Mouse (Mus musculus) limb, embryonic 15.5 days (tissue): Measurements from ENCODE around the gene Lgmn. TPM values are rescaled to one million over a fixed set of nuclear protein-coding genes. Genes with fewer than 3 reads are reported as not detected.

Experiments
- ATAC-seq: fragments of 200-750 bp; cut with Nextera tagmentation; 2 replicates; pipeline ENCODE4 v1.8.0; 2017; ENCODE audit warnings: low read depth, moderate TSS enrichment; ENCODE audit not compliant: insufficient number of reproducible peaks, low FRiP score, low TSS enrichment
- H3K27ac ChIP-seq: fragments of 300-500 bp; sonication (generic); 2 replicates; pipeline ENCODE4 v1.5.1; 2015; ENCODE audit warnings: moderate library complexity, mild to moderate bottlenecking, inconsistent platforms
- H3K27me3 ChIP-seq: fragments of 300-500 bp; sonication (generic); 2 replicates; pipeline ENCODE4 v1.6.1; 2015; ENCODE audit warnings: inconsistent platforms
- H3K36me3 ChIP-seq: fragments of 300-500 bp; sonication (generic); 2 replicates; pipeline ENCODE4 v1.6.1; 2015; ENCODE audit warnings: inconsistent platforms
- H3K4me1 ChIP-seq: fragments of 300-500 bp; sonication (generic); 2 replicates; pipeline ENCODE4 v1.6.1; 2015; ENCODE audit warnings: inconsistent platforms
- H3K4me2 ChIP-seq: fragments of 300-500 bp; sonication (generic); 2 replicates; pipeline ENCODE4 v1.6.1; 2015; ENCODE audit warnings: mild to moderate bottlenecking, inconsistent platforms
- H3K4me3 ChIP-seq: fragments of 300-500 bp; sonication (generic); 2 replicates; pipeline ENCODE4 v1.5.1; 2015; ENCODE audit warnings: mild to moderate bottlenecking, inconsistent platforms
- H3K9ac ChIP-seq: fragments of 300-500 bp; sonication (generic); 2 replicates; pipeline ENCODE4 v1.6.1; 2015; ENCODE audit warnings: inconsistent platforms
- H3K9me3 ChIP-seq: fragments of 300-500 bp; sonication (generic); 2 replicates; pipeline ENCODE4 v1.6.1; 2016; ENCODE audit warnings: inconsistent platforms
- WGBS: fragments of 180-500 bp; shearing (Covaris S2); methylation state at CpG from one replicate; pipeline ENCODE4 v1.1.7; 2015; 5-methylcytosine and 5-hydroxymethylcytosine counted together
- polyA plus RNA-seq: library from polyadenylated mRNA; unstranded; fragments of >200 nt; fragmentation: Nextera tagmentation; extraction: Ambion mirVana; gene quantifications from 2 replicates; pipeline ENCODE4 v1.2.1, GENCODE M21; 2015

Lgmn gene
- polyA plus RNA-seq, 1 experiment from 2014 or later: 90.4 TPM

DNA sequence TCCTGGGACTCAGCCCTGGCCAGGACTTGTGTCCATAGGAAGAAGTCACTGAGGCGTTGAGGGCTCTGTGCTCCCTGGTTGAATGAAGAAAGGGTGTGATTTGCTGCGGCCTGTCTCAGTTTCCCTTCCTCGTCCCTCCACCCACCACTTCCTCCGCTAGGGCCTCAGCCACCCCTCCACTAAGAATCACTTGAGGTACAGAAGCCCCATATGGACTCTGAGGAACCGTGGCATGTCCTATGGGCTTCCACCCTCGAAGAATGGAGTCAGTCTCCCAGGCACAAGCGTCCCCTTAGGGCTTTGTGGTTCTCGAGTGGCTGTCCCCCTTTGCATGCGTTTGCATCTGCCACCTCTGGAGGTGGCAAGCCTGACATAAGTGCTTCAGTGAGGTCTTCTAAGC, 56.3 kb downstream of the Lgmn start:
- 81% methylated on average over 9 of the region's 9 CpGs for whole genome bisulfite sequencing
- ATAC-seq: no peak

DNA sequence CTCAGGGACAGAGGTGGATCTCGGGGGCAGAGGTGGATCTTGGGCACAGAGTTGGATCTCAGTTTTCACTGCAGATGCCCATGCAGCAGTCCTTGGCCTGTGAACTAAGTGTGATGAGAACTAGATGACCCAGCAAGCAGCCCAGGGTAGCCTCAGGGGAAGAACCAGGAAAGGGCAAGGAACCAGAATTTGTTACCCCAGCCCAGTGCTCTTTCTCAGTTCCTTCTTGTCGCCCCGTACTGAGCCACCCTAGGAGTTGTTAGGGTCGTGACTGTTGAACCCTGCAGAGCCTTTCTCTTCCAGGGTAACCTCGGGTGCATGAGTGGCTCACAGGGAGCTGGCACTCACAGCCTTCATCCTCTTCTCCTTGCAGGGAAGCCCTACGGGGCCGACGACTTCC, 57.4 kb downstream of the Lgmn start:
- Histone ChIP-seq H3K4me1 (no peaks in the 10 kb centered on the region), H3K9me3 (no peaks in the 10 kb centered on the region), H3K27me3 (no peaks in the 10 kb centered on the region), H3K9ac (no peak overlapping the region), H3K4me2 (no peak overlapping the region), H3K4me3 (no peak overlapping the region), H3K27ac (no peak overlapping the region), H3K36me3 (peaks cover 33% of the 10 kb centered on the region)
- no peak for ATAC-seq
- WGBS: 83% methylated on average over 8 of the region's 8 CpGs

More for the DNA sequence above, 56.3 kb downstream of the Lgmn start:
- no peaks in the 10 kb centered on the region for H3K9me3 ChIP-seq
- no peaks in the 10 kb centered on the region for H3K27me3 ChIP-seq
- H3K9ac ChIP-seq: no peak overlapping the region
- H3K4me2 ChIP-seq: no peak overlapping the region
- no peaks in the 10 kb centered on the region for H3K4me1 ChIP-seq
- H3K27ac ChIP-seq: no peak overlapping the region
- H3K36me3 ChIP-seq: peaks cover 34% of the 10 kb centered on the region
- no peak overlapping the region for H3K4me3 ChIP-seq

DNA sequence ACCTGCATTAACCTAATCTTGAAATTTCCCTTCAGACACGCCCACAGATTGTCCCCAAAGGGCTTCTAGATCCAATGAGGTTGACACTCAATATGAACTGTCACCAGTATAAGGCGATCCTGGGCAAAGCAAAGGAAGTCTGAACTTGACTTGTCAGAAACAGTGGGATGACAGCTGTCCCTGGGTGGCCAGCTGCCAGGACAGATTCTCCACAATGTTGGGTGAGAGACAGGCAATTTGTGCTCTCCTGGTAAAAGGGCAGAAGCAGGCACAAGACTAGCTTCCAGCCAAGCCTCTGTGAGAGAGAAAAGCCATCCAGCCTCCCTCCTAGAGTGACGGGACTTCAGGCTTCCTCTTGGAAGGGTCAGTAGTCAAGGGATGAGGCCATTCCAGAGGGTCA, 67.3 kb downstream of the Lgmn start:
- H3K36me3 ChIP-seq: peaks cover 38% of the 10 kb centered on the region
- H3K9ac ChIP-seq: no peak overlapping the region
- peaks cover 10% of the 10 kb centered on the region for H3K4me1 ChIP-seq
- no peaks in the 10 kb centered on the region for H3K27me3 ChIP-seq
- no peak overlapping the region for H3K27ac ChIP-seq
- WGBS: 81% methylated on average over 3 of the region's 3 CpGs
- ATAC-seq: no peak
- H3K4me2 ChIP-seq: no peak overlapping the region
- H3K4me3 ChIP-seq: no peak overlapping the region
- no peaks in the 10 kb centered on the region for H3K9me3 ChIP-seq

DNA sequence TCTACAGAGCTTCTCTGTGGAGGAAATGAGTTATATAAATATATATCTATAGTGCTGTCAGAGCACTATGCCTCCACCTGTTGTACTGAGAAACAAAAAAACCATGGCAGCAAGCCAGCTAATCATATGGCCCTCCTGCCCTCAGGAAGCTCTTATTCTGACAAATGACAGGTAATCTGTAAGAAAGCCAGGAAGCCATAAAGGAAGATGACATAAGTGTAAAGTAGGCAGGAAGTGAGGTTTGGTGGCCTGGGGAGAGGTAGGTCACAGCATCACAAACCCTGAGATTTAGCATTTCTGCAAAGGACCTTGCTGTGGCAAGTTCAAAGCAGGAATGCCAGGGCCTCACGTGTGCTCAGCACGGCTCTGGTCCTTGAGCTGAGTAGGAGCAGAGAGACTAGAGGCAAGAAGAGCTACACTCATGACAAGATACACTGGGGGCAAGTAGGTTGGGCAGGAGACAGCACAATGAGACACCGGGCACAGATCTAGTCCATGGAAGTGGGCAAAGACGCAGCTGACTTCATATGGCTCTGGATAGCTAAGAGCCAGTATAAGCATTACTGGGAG, 68.6 kb downstream of the Lgmn start:
- peaks cover 10% of the 10 kb centered on the region for H3K4me1 ChIP-seq
- no peaks in the 10 kb centered on the region for H3K9me3 ChIP-seq
- H3K27me3 ChIP-seq: no peaks in the 10 kb centered on the region
- no peak overlapping the region for H3K4me3 ChIP-seq
- no peak overlapping the region for H3K4me2 ChIP-seq
- no peak for ATAC-seq
- no peak overlapping the region for H3K27ac ChIP-seq
- peaks cover 40% of the 10 kb centered on the region for H3K36me3 ChIP-seq
- H3K9ac ChIP-seq: no peak overlapping the region
- 79% methylated on average over 4 of the region's 4 CpGs for WGBS

DNA sequence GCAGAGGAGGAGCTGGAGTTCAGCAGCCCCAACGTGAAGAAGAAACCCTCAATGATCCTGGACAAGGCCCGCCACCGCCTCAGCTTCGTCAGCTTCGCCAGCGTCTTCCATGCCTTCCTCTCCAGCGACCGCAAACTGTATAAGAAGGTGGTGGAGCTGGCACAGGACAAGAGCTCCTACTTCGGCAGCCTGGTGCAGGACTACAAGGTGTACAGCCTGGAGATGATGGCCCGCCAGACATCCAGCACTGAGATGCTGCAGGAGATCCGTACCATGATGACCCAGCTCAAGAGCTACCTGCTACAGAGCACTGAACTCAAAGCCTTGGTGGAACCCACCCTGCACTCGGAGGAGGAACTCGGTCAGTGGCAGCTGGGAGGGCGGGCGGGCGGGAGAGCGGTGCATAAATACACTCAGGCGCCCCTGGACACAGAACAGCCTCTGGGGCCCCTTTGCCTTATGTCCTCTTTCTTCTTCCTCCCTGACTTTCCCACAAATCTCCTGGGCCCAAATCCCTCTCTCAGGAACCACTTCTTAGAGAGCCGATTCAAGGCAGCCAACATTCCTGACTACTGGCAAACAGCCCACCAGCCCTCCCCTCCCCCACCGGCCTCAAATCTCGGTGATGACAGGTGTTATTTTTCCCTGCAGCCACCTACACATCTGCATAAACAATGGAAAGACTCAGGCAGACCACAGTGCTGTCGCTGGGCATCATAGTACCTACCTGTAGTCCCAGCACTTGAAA, 70.0 kb downstream of the Lgmn start:
- no peak for ATAC-seq
- H3K4me2 ChIP-seq: no peak overlapping the region
- WGBS: 72% methylated on average over 22 of the region's 22 CpGs

DNA sequence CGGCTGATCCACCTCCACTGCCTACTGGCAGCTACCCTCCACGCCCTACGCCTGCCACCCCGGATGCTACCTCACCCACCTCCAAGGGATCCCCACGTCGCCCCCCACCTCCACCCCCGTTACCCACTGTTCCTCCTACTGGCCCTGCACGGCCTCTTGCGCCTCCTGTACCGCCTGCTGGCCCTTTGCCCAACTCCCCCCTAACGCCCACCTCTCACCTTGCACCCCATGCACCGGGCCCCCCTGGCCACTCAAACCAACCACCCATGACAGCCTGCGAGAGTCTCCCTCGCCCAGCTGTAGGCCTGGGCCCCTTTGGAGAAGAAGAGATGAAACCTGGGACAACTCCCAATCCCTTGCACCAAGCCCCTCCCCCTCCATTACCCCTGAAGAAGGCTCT, 71.1 kb downstream of the Lgmn start:
- no peak overlapping the region for H3K27ac ChIP-seq
- ATAC-seq: no peak
- 85% methylated on average over 14 of the region's 14 CpGs for WGBS

More for the DNA sequence above, 70.0 kb downstream of the Lgmn start:
- Histone ChIP-seq H3K36me3 (peaks cover 34% of the 10 kb centered on the region), H3K4me1 (peaks cover 10% of the 10 kb centered on the region), H3K27ac (no peak overlapping the region), H3K27me3 (no peaks in the 10 kb centered on the region), H3K9ac (no peak overlapping the region), H3K4me3 (no peak overlapping the region), H3K9me3 (no peaks in the 10 kb centered on the region)

DNA sequence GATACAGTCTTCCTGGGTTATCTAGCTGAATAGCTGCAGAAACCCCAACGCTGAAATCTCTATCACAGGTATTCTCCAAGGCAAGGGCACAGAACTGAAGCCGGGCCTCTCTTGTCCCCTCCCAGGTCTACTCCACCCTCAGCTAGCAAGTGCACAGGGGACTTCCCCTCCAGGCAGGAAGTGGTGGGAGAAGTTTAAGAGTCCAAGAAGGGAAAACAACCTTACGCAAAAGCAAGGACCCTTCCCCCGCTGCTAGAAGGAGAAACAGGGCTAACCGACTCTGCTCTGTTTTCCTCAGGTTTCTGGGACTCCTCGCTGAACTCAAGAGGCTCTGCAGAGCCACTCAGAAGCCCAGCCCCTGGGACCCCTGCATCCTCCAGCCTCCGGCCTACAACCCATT, 71.5 kb downstream of the Lgmn start:
- Histone ChIP-seq H3K4me1 (peaks cover 10% of the 10 kb centered on the region), H3K9ac (no peak overlapping the region), H3K4me2 (no peak overlapping the region), H3K9me3 (no peaks in the 10 kb centered on the region), H3K27ac (no peak overlapping the region), H3K27me3 (no peaks in the 10 kb centered on the region), H3K36me3 (peaks cover 33% of the 10 kb centered on the region), H3K4me3 (no peak overlapping the region)
- WGBS: 71% methylated on average over 7 of the region's 7 CpGs
- ATAC-seq: no peak

More for the DNA sequence above, 71.1 kb downstream of the Lgmn start:
- Histone ChIP-seq H3K4me2 (no peak overlapping the region), H3K9ac (no peak overlapping the region), H3K36me3 (peaks cover 28% of the 10 kb centered on the region), H3K27me3 (no peaks in the 10 kb centered on the region), H3K4me3 (no peak overlapping the region), H3K9me3 (no peaks in the 10 kb centered on the region), H3K4me1 (peaks cover 10% of the 10 kb centered on the region)

DNA sequence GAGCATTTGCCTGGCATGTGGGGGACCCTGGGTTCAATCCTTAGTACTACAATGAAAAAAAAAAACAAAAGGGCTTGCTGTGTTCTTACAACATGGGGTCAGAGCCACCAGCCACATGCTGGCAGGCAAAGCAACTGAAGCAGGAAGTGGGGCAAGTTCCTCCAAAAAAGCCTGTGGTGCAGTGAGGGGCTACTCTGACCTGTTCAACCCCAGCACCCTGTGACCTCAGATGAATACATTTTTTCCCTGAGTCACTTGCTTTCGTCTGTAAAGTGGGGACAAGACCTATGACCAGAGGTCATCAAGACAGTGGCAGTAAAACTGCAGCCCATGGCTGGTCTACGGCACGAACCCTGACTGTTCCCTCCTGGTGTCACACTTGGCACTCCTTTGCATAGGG, 72.5 kb downstream of the Lgmn start:
- no peaks in the 10 kb centered on the region for H3K27me3 ChIP-seq
- H3K36me3 ChIP-seq: peaks cover 41% of the 10 kb centered on the region
- no peak overlapping the region for H3K9ac ChIP-seq
- H3K4me2 ChIP-seq: no peak overlapping the region
- no peaks in the 10 kb centered on the region for H3K9me3 ChIP-seq
- H3K4me1 ChIP-seq: peaks cover 10% of the 10 kb centered on the region
- ATAC-seq: no peak
- H3K27ac ChIP-seq: no peak overlapping the region
- H3K4me3 ChIP-seq: no peak overlapping the region
- WGBS: 76% methylated on average over 3 of the region's 3 CpGs

DNA sequence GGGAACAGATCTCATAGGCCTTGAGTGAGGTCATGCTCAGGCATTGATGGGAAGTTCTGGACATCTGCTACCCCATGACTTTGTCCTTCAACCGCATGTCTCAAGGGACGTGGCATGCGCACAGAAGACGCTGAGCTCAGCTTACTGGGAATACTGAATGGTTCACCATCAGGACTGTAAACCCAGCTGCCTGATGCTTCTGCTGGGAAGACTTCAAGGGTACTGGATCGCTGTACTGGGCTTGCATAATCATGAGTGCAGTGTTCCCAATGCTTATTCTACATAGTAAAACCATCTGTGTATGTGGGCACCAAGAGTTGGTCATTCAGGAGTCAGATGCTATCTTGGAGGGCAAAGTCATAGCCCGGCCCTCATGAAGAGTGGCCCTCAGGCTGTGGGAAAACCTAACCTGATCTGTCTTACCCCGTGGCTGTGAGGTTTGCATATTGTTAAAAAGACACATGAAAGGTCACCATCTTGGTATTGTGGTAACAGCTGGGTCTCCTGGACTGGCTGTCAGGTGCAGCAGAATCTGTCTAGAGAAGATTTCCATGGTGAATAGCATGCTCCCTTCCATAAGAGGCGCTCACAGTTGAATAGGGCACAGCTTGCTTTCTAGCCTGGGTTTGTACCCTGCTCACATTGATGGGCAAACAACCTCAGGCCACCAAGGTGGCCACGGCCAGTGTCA, 73.3 kb downstream of the Lgmn start:
- 88% methylated on average over 9 of the region's 9 CpGs for WGBS
- no peak for ATAC-seq

DNA sequence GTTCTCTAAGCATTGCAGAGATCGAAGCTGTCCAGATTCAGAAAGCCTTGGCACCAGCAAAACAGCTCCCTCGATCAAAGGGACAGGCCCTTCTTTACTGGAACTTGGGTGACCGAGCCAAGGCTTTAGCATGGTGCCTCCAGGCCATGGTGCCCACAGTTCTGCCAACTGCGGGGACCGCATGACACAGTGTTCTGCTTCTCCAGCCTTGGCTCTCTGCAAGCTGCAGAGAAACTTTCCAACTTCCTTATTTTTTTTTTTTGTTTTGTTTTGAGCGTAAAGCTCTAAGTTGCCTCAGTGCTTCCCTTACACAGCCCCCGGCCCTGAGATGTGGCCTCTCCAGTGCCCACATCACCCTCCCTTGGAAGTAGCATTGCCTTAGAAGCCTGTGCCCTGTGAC, 74.6 kb downstream of the Lgmn start:
- peaks cover 12% of the 10 kb centered on the region for H3K4me1 ChIP-seq
- H3K36me3 ChIP-seq: peaks cover 50% of the 10 kb centered on the region
- no peak overlapping the region for H3K4me2 ChIP-seq
- H3K9ac ChIP-seq: no peak overlapping the region
- ATAC-seq: no peak
- no peaks in the 10 kb centered on the region for H3K27me3 ChIP-seq
- no peak overlapping the region for H3K4me3 ChIP-seq
- H3K27ac ChIP-seq: no peak overlapping the region
- H3K9me3 ChIP-seq: no peaks in the 10 kb centered on the region
- 86% methylated on average over 7 of the region's 7 CpGs for WGBS

More for the DNA sequence above, 73.3 kb downstream of the Lgmn start:
- Histone ChIP-seq H3K9me3 (no peaks in the 10 kb centered on the region), H3K27ac (no peak overlapping the region), H3K4me1 (peaks cover 10% of the 10 kb centered on the region), H3K36me3 (peaks cover 42% of the 10 kb centered on the region), H3K4me3 (no peak overlapping the region), H3K9ac (no peak overlapping the region), H3K27me3 (no peaks in the 10 kb centered on the region), H3K4me2 (no peak overlapping the region)

DNA sequence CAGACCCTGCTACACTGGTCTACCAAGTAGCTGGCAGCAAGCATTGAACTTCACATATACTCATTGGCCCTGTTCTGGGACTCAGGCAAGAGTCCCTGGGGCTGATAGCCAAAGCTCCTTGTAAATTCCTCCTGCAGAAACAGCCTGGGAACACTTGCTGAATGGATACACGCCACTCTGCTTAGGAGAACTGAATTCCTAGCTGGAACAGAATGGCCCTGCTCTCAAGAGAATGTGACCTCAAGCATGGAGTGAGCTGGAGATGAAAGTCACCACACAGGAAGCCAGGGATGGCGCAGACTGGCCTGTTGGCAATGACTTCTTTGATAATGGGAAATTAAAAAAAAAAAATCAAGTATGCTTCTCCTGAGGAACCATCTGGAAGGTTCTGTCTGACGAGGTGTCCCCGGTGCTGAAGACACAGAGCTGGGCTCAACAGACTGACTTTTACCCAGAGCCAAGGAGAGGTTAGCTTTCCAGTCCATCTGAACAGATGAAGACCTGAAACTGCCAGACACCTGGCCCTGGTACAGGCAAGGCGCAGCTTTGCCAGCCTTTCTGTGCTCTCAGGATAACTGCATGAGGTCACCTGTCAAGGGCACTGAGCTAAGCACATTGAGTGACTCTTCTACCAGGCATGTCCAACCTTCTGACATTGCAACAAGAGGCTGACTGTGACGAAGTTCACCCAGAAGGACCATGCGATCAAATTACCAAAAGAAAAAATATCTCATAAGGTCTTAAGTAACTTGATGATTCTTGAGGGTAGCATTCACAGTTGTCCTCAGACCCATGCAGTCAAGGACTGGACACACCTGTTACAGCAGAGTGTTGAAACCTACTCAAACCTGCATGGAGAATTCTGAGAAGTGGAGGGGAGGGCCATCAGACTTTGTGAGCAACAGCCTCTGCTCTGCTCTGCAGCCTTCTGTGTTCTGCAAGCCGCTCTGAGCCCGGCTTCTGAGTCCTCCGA, 78.1 kb downstream of the Lgmn start:
- Histone ChIP-seq H3K4me1 (peaks cover 2% of the 10 kb centered on the region; the same call in 1 of the 2 replicates), H3K9ac (no peak overlapping the region), H3K36me3 (peaks cover 52% of the 10 kb centered on the region), H3K4me3 (no peak overlapping the region), H3K27me3 (no peaks in the 10 kb centered on the region), H3K27ac (no peak overlapping the region), H3K4me2 (no peak overlapping the region), H3K9me3 (no peaks in the 10 kb centered on the region)
- no peak for ATAC-seq
- 87% methylated on average over 10 of the region's 10 CpGs for WGBS
